Mouse (Mus musculus): ENCODE data around the gene Lrmp. TPM values are rescaled to one million over a fixed set of nuclear protein-coding genes. Genes with fewer than 3 reads are reported as not detected.
A peak's percentile ranks its signal among the peaks of the same experiment; 100 is the strongest.

Gene Lrmp
- total and polyA plus RNA-seq, 3 experiments = 92.3 to 163 (median 155) TPM

GRCm38 (mm10) chr6:145121590-145122420 is 6.4 kb downstream of the Lrmp start:
- peak overlapping the region; percentile 66 to 80 (median 68) for H3K4me3 ChIP-seq (replicated peaks in 1 of 3; ENCODE audit: low read depth in 2 of 3, low read length in 2 of 3, poor library complexity in 1 of 3)
- TF ChIP-seq ZC3H11A (IDR thresholded peaks at IDR 0.05; ENCODE audit: low read depth, low read length) = no peak
- no peak for TF ChIP-seq SIN3A (IDR thresholded peaks at IDR 0.05; ENCODE audit: low read length)
- TF ChIP-seq NELFE (IDR thresholded peaks at IDR 0.05; ENCODE audit: low read depth, low read length) = 0 out of 2 replicates have a peak, but pooled peaks have one; percentile 39
- peak; percentile 23; the same call in 1 of the 2 replicates for TF ChIP-seq ELF1 (IDR thresholded peaks at IDR 0.05; ENCODE audit: low read depth, low read length)
- 0 out of 2 replicates have a peak, but pooled peaks have one; percentile 7 for TF ChIP-seq IRF4 (IDR thresholded peaks at IDR 0.05; ENCODE audit: low read depth, low read length)
- peak; percentile 52 for TF ChIP-seq NRF1 (IDR thresholded peaks at IDR 0.05; ENCODE audit: low read depth, low read length)
- no peak for TF ChIP-seq CHD1 (IDR thresholded peaks at IDR 0.05; ENCODE audit: low read depth, low read length)
- TF ChIP-seq TBP (conservative IDR thresholded peaks at IDR 0.05; ENCODE audit: low read depth, low read length) = 0 out of 2 replicates have a peak, but pooled peaks have one; percentile 40
- peak; percentile 67 for TF ChIP-seq POLR2A (IDR thresholded peaks at IDR 0.05; ENCODE audit: low read depth, low read length)
- no peaks in the 10 kb centered on the region for H3K27me3 ChIP-seq (replicated peaks)
- H3K4me1 ChIP-seq (ENCODE audit: control insufficient read depth in 1 of 2, insufficient read depth in 2 of 2) = peaks cover 17 to 42% of the 10 kb centered on the region in 2 experiments
- peak overlapping the region; percentile 79 for H3K9ac ChIP-seq (ENCODE audit: insufficient read depth, low read depth)
- H3K27ac ChIP-seq (ENCODE audit: insufficient read depth, low read depth) = peak overlapping the region; percentile 87
- dilution Hi-C loops (cut with MboI; ENCODE audit: extremely low pct_ligation_motif_present, extremely low pct_unique_long_range_greater_than_20kb, low sequenced_read_pairs) (no loop called here), in situ Hi-C loops (cut with MboI; ENCODE audit: low pct_ligation_motif_present, low pct_unique_long_range_greater_than_20kb, low sequenced_read_pairs) (no loop called here)
- peaks cover 37% of the 10 kb centered on the region for H3K79me2 ChIP-seq (replicated peaks; ENCODE audit: control insufficient read depth, extremely low read depth, insufficient read depth, poor library complexity, severe bottlenecking)
- H3K4me2 ChIP-seq (ENCODE audit: insufficient read depth, low read depth, poor library complexity, severe bottlenecking) = peak overlapping the region; percentile 100
- H3K36me3 ChIP-seq (replicated peaks in 1 of 2; ENCODE audit: control insufficient read depth in 1 of 2, insufficient read depth in 1 of 2, low read length in 1 of 2) = peaks cover 0 to 22% of the 10 kb centered on the region in 2 experiments
- DNase-seq (ENCODE audit: extremely low read depth) = peak; percentile 79
- peaks cover 6% of the 10 kb centered on the region for H3K9me3 ChIP-seq (replicated peaks; ENCODE audit: low read length)

DNA sequence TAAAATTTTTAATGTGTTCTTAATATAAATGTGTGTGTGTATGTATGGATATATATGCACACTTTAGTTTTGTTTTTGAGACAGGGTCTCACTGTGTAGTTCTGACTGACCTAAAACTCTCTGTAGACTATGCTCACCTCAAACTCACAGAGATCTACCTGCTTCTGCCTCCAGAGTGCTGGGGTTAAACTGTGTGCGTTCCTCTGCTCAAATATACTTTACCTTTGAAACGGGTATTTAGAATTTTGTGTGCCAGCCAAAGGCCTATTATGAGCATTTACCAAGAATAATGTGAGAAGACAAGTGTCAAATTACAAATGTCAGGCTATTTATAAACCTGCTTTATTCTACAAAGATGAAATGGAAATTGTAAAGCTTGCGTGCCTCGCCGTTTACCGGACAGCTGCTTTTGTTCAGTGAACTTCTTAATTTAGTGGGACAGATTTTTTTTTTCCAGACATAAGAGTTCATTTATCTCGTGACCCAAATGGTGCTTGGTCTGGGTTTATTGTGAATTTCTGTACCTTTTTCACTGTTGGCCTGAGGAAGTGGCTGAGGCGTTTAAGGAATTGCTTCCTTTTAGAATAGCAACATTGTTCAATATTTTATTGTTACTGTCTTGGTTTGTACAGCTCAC is 7.1 kb downstream of the Lrmp start:
- H3K36me3 ChIP-seq (replicated peaks in 1 of 2; ENCODE audit: control insufficient read depth in 1 of 2, insufficient read depth in 1 of 2, low read length in 1 of 2) = peaks cover 4 to 29% of the 10 kb centered on the region in 2 experiments
- peaks cover 17 to 39% of the 10 kb centered on the region in 2 experiments for H3K4me1 ChIP-seq (ENCODE audit: control insufficient read depth in 1 of 2, insufficient read depth in 2 of 2)
- H3K27ac ChIP-seq (ENCODE audit: insufficient read depth, low read depth) = peak overlapping the region; percentile 87
- H3K9me3 ChIP-seq (replicated peaks; ENCODE audit: low read length) = peaks cover 12% of the 10 kb centered on the region
- in situ Hi-C loops (cut with MboI; ENCODE audit: low pct_ligation_motif_present, low pct_unique_long_range_greater_than_20kb, low sequenced_read_pairs) (no loop called here), dilution Hi-C loops (cut with MboI; ENCODE audit: extremely low pct_ligation_motif_present, extremely low pct_unique_long_range_greater_than_20kb, low sequenced_read_pairs) (no loop called here)
- H3K9ac ChIP-seq (ENCODE audit: insufficient read depth, low read depth) = peak overlapping the region; percentile 79
- H3K27me3 ChIP-seq (replicated peaks) = no peaks in the 10 kb centered on the region
- H3K4me3 ChIP-seq (replicated peaks in 1 of 3; ENCODE audit: low read depth in 2 of 3, low read length in 2 of 3, poor library complexity in 1 of 3) = peak overlapping the region; percentile 66 to 80 (median 68)
- TF ChIP-seq CHD1 (IDR thresholded peaks at IDR 0.05; ENCODE audit: low read depth, low read length) (no peak; the same call in 1 of the 2 replicates), BHLHE40 (IDR thresholded peaks at IDR 0.05; ENCODE audit: low read depth, low read length) (peak; percentile 58; the same call in 1 of the 2 replicates), SIN3A (IDR thresholded peaks at IDR 0.05; ENCODE audit: low read length) (0 out of 2 replicates have a peak, but pooled peaks have one; percentile 19), MYC (IDR thresholded peaks at IDR 0.05; ENCODE audit: low read depth, low read length) (0 out of 2 replicates have a peak, but pooled peaks have one; percentile 13), SMC3 (IDR thresholded peaks at IDR 0.05; ENCODE audit: low read depth, low read length) (peak; percentile 6; the same call in 1 of the 2 replicates), TCF12 (IDR thresholded peaks at IDR 0.05; ENCODE audit: low read depth, low read length) (0 out of 2 replicates have a peak, but pooled peaks have one; percentile 32), ETS1 (conservative IDR thresholded peaks at IDR 0.05; ENCODE audit: low read depth, low read length) (peak; percentile 43; the same call in 1 of the 2 replicates), EP300 (IDR thresholded peaks at IDR 0.05; ENCODE audit: low read length) (peak; percentile 31; the same call in 1 of the 2 replicates), ZKSCAN1 (IDR thresholded peaks at IDR 0.05; ENCODE audit: borderline replicate concordance, low read depth, low read length) (no peak), ZNF384 (IDR thresholded peaks at IDR 0.05; ENCODE audit: low read depth, low read length) (no peak), RCOR1 (conservative IDR thresholded peaks at IDR 0.05; ENCODE audit: low read depth, low read length) (0 out of 2 replicates have a peak, but pooled peaks have one; percentile 31)
- DNase-seq (ENCODE audit: extremely low read depth) = no peak
- peaks cover 41% of the 10 kb centered on the region for H3K79me2 ChIP-seq (replicated peaks; ENCODE audit: control insufficient read depth, extremely low read depth, insufficient read depth, poor library complexity, severe bottlenecking)
- H3K4me2 ChIP-seq (ENCODE audit: insufficient read depth, low read depth, poor library complexity, severe bottlenecking) = peak overlapping the region; percentile 100

All from CH12.LX (cell line).